Mouse (Mus musculus): ENCODE data around the gene Sim1. TPM values are rescaled to one million over a fixed set of nuclear protein-coding genes. Genes with fewer than 3 reads are reported as not detected.

Sim1 gene
- total RNA-seq, 2 experiments from 2014 or later = not detected

DNA sequence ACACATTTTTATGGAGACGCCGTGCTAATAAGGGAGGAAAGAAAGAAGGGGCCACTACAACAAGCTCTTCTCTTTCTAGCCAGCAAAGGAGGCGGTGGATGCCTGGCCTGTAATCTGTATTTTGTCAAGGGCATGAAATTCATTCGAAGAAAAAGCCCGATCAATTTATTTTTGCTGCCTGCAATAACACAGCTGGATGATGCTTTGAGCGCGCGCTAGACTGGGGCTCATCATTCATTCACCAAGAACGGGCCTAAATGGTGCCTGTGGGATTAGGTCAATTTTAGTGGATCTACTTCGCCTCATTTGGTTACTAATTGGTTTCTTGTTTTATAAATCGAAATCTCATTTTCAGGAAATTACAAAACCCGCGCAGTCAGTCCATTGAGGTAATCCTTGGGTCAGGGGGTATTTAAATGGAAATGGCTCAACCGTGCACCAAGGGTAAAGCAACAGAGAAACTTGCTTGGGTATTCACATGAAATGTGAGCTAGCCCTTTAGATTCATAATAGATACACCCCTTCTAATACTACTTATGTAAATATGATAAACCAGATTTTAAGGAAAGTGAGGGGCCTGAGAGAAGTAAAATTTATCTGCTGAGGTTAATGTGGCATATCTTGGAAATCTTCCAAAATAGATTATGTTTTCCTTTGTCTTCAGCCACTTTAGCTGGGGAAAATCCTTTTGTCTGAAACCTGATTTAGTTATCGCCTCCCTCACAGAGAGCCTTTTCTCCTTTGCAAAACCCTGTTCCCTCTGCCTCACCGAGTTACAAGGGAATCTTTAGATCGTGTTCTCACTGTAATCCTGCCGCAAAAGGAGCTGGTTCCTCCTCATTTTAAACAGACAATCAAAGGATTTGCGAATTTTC lies 7.3 kb downstream of the Sim1 start:
- peak in 1 of 2 experiments; percentile 20 for DNase-seq

DNA sequence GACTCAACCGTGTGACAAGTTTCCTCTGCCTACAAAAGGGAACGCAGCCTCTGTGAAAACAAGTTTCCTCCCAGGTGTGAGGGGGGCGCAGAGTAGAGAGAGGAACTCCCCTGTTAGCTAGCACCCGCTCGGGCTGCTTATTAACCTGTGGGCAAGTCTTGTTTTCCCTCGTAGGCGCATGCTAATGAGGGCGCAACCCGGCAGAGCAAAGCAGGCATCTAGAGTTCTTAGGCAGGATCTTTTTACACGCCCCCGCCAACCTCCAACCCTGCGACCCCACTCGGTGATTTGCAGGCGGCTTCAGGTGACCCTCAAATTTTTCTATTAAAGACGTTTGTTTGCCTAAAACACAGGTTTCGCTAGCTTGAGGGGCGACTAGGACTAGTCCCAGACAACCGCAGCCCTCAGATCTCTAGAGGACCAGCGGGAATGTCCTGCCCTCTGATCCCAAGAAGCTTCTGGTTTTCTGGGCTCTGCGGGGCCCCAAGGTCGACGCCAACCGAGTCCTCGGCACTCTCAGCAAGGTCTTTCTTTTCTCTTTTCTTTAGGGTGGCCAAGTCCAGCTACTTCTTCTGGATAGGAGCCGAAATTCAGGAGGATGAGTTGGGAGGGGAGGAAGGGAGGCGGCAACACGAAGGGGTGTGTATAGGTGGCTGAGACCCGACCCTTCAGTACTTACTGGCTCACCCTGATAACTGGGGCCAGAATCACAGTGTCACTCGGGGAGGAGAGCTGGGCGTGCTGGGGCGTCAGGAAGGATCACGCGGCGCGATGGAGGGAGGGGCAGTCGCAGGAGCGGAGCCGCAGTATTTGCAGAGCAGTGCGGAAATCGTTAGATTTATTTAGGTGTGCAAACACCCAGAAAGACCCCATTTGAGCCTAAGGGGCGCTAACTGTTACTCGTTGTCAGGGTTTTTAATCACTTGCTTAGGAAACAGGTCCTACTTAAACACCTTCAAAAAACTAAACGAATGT lies 8.5 kb downstream of the Sim1 start:
- peak in 1 of 2 experiments; percentile 20 for DNase-seq

DNA sequence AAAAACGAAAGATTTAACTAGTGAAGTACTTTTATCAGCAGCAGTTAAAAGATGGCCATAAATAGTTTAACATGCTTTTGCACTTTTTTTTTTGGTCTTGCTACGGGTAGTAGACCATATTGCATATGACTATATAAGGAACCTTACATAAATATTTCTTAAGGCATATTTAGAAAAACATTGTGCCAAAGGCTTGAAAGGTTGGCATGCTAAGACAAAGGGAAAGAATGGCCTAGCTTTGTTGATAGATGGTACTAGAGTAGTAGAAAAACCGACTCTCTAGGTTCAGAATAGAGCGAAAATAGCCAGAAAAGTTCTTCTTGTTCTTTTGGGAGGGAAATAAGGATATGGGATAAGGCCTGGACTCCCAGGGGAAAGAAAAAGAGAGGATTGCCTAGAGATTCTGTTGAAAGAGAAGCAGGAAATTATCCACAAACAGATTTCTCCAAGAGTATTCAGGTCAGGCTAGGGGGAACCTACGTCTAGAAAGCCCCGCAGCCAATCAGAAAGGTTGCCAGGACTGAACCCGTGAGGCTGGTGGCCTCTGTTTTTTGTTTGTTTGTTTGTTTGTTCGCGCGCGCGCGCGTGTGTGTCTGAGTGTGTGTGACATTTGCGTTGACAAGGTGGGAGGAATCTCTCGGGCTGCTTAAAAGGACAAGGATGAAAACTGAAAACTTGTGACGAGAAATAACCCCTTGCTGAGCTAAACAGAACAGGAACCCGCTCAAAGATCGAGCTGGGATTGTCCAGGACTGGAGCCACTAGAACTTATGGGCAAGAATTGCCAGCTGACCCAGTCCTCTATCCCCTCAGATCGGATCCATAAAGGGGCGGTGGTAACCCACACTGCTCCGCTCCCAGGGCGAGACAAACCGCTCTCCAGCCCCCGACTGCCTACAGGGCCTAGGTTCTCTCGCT lies 9.6 kb downstream of the Sim1 start:
- DNase-seq = peak in 1 of 2 experiments; percentile 9

DNA sequence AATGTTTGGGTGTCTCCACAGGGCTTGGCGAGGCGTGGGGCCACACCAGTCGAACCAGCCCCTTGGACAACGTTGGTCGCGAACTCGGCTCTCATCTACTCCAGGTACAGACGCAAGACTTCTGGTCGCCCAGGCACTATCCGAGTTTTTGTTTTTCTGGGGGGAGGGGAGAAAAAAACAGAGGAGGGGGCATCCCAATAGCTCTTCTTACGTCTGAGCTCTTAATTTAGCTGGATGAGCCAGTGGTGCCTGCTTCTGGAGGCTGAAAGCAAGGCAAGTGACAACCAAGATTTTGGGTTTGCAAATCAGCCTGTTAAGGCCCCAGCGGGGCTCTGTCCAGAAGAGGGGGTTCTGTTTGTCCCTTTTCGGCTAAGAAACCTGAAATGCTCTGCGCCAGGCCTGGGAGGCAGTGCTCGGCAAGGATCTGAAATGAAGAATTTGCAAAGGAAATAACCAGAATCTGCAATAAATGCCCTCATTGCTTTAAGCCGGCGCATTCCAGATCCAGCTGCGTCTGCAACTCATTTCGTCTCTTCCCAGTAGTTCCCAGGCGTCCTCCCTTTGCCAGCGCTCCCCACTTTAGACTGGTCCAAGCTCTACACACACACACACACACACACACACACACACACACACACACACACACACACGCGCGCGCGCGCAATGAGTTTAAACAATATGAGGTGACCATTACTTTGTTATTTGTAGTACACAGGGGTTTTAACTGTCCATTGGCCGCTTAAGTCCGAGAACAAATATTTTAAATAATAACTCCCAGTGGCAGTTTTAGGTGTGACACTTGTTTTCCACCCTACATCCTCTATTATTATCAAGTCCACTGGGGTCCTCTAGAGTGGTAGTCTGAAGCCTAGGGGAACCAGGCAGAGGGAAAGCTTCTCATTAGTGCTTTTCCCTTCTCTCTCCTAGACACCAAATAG lies 10.5 kb downstream of the Sim1 start:
- no peak for DNase-seq

DNA sequence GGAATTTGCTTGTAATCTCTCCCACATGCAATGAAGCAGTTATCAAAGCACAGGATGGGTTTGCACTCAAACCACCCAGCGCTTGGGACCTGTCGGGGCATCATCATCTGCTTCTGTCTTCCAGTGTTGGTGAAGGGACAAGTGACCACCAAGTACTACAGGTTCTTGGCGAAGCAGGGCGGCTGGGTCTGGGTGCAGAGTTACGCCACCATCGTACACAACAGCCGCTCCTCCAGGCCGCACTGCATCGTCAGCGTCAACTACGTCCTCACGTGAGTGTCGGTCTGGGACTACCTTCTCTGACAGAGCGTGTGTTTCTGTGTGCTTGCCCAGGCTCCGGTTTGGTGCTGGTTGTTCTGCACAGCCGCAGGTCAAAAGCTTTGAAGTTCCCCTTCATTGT lies 15.8 kb downstream of the Sim1 start:
- no peak for DNase-seq

DNA sequence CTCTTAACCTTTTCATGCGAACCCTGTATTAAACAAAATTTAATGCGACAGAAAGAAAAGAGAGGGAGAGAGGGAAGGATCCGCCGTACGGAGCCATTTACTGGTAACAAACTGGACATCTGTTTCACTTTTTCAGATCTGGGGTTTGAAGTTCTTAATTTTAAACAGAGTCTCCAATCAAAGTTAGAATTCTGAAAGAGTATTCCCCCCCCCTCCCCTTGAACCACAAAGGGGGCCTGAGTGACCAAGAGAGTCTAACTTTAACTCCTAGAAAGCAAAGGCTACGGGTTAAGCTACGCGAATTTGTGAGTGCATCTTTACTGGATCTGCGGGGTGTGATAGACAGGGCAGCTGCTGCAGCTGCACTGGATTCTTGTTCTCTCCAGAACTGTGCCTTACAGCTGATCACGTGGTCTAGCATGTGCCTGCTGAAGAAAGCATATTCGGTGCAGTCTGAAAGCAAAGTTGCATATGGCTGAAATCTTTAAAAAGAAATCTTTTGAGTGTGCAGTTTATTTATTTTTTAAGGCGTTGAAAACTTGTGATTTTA lies 16.4 kb downstream of the Sim1 start:
- no peak for DNase-seq

DNA sequence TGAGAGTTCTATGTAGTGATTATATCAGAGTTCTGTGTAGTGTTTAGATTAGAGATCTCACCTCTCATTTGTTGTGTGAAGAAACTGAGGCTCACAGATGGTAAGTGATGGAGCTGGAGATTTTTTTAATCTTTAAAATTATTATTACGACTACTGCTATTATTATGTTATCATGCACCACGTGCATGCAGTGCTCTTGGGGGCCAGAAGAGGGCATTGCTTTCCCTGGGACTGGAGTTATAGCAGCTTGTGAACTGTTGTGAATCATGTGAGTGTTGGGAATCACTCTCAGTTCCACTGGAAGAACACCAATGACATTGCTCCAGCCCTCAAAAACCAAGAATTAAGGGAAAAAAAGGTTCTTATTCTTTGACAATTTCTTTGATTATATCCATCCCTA lies 21.1 kb downstream of the Sim1 start:
- no peak for DNase-seq

DNA sequence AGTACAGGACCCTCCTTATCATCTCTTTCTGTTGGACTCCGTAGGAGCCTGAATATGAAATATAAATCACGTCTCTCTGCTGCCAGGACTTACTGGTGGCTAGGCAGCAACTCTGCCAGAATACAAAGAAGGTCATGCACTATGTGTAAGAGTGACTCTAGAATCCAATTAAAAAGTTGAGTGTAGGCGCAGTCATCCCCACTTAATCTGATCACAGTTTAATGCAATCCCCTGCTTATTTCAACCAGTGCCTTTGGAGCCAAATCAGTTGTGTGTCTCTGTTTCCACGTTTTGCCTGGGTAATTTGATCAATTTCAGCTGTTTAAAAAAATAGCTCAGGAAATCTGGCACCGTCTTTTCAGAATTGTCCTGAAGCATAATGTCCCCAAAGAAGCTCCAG lies 34.7 kb downstream of the Sim1 start:
- no peak for DNase-seq

DNA sequence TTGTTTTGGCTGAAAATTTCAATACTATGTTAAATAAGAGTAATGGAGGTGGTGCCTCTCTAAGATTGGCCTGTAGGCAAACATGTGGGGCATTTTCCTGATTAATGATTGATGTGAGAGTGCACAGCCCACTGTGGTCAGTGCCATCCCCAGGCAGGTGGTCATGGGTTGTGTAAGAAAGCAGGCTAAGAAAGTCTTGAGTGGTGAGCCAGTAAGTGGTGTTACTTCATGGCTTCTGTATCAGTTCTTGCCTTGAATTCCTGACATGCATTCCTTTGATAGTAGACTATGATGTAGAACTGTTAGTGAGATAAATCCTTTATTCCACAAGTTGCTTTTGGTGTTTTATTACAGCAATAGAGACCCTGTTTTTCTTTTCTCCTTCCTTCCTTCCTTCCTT lies 41.1 kb downstream of the Sim1 start:
- no peak for DNase-seq

DNA sequence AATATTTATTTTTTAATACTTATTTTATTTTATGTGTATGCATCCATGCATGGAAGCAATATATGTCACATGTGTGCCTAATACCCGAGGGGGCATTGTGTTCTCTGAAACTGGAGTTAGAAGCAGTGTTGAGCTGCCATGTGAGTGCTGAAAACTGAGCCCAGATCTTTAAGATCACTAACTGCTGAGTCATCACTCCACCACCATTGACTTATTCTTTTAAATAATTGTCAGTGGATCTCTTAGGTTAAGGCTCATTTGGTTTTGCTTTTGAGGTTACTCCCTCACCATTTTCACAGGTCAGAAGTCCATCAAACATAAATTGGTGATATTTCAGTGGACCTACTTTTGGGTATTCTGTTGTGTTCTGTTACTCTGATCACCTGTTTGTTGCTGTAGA lies 79.1 kb downstream of the Sim1 start:
- no peak for DNase-seq

DNA sequence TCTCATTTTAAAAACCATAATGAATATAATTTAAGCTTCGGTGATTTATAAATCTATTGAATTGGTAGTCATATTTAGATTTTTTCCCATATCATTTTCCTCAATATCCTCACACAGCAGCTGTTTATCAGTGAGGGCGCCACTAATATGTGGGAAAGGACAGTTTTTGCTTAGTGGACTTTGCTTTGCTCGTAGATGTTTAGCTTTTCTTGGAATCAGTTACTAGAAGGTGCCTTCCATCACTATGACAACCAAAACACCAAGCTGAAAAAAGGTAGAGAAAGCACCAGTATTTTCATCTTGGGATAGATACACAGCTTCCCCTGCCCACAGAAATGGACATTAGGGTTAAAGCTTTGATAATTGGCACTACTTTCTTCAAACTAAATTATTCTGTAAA lies 87.3 kb downstream of the Sim1 start:
- DNase-seq = no peak

DNA sequence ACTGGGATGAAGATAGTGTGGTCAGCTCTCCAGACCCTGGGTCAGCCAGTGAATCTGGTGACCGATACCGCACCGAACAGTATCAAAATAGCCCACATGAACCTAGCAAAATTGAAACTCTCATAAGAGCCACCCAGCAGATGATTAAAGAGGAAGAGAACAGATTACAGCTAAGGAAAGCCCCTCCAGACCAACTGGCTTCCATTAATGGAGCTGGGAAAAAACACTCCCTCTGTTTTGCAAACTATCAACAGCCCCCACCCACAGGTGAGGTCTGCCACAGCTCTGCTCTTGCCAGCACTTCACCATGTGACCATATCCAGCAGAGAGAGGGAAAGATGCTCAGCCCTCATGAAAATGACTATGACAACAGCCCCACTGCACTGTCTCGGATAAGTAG lies 89.1 kb downstream of the Sim1 start:
- no peak for DNase-seq

DNA sequence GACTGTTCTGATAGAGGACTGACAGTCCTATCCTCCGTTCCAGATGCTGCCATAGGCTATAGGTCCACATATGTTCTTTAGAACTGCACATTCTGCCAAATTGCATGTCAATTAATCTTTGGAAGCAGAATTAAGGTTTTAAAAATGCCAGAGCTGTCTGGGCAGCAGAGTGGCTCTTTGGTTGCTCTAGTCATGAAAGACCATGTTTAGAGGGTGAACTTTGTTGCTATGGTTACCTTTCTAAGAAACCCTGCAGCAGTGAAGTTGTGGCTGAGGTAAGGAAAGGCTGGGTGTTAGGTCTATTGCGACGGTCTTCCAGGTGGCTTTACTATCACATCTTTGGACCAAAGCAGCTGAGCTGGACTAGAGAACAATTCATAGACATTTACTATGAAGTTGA lies 113.2 kb downstream of the Sim1 start:
- DNase-seq = no peak

DNA sequence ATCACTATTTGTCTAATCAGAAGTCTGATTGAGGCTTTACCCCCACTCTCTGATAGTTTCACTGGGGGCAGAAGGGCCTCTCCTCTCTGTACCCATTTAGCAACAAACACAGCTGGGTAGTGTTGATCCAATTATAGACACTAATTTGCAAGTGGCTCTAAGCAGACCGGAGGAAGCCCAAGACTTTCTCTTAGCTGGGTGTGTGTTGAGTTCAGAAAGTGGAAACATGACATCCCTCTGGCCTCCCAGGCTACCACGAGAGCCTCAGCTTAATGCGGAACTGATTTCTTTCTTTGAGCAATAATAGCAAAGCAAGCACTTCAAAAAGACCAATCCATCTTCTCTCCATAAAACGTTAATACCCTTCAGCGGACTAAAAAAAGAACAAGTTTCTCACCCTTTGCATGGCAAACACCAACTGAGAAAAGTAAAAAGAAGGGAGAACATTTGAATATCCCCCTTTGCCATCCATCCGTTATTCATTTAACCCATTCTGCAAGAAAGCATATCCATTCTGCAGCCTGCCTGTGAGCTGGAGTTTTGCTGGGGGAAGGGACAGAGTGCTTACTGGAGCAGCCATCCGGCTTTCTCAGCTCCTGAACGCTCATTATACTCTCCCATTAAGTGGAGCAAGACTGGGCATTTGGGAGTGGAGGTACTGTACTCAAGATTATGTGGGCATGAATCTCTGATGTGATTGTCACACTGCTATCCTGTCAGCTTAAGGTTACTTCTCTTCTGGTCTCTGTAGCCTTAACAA lies 117.0 kb downstream of the Sim1 start:
- no peak for DNase-seq

DNA sequence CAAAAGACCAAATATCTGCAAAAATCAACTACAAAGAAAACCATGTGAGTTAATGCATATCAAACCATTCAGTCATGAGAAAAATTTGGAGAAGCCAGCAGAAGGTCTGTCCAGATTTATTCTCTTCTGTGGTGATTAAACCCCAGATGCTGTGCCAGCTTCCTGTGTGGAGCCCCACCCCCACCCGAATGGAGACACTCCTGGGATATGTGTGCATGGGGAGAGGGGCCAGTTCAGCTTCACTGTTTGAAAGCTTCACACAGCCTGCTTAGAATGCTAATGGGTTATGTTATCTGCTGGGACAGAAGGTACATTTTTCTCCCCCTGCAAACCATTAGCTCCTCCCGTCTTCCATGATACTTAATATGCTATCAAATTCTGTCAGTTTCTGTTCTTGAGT lies 120.3 kb downstream of the Sim1 start:
- DNase-seq = no peak

DNA sequence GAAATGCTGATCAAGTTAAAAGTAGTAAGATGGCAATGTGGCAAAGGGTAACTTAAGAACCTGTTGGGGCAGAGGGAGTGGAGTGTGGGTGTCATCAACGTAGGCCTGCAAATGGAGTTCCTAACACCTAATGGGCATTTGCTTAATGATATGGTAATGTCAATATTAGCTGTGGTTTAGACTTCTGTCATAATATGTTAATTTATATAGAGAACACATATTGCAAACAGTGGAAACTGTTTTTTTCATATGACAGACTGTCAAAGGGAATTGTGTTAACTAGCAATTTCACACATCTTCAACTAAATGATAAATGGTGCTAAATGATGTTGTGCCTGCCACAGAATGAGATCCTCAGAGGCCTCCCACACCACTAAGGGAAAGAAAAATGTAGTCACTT lies 120.8 kb downstream of the Sim1 start:
- no peak for DNase-seq

DNA sequence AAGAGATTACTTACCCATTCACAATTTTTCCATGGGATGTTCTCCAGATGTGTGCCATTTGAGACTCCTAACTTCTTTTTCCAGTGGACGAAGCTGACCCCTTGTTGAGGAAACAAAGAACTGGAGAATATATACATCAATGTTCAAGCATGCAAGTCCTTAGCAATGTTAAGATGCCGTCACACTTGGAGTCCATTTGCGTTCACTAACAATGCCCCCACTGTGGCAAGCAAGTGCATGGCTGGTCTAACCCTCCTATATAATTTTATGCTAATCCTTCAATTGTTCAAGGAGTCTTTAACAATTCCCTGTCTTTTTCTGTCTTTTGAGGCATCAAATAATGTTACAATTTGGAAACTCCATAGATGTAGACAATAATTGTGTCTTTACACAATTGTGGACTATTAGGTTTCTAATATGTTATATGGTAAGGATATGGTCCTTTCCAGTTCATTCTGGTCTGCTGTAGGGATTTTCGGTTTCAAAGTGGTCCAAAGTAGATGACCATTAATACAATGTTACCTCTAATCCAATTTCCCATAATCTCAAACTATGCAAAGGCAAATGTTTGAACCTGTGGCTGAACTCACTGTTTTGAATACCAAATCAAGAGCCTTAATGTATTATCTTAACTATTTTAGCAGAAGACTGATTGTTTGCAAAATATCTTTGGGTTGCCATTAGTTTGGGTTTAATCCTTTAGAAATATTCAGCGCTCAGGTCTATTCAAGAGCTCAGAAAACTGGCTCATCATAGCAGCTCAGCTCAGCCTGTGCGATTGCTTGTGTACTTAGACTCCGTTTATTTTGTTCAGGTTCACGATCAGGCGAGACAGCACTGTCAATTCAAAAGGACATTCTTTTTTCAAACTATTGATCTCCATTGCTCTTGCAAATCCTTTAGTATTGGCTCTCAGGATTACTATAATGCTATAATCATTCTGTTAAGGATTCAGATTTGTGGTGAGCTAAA lies 129.0 kb downstream of the Sim1 start:
- DNase-seq = no peak

Measured in heart, adult 18-20 months (tissue).